Mouse (Mus musculus) heart, embryonic 13.5 days (tissue): ENCODE measurements at regions not wholly inside any gene's neighbourhood (a gene's known extent, or its start where the extent isn't known, plus 50 kb on each side); places are given as distances from the start of the nearest gene placed in this dataset.

Source experiments
- ATAC-seq: fragments of 200-750 bp; cut with Nextera tagmentation; 2 replicates; pipeline ENCODE4 v1.8.0; 2017; ENCODE audit warnings: moderate TSS enrichment; ENCODE audit not compliant: insufficient number of reproducible peaks, low FRiP score, low TSS enrichment; ENCODE audit errors: extremely low read depth
- H3K27ac ChIP-seq: fragments of 300-500 bp; sonication (generic); replicated peaks from 2 replicates; pipeline ENCODE4 v1.5.1; 2015; ENCODE audit warnings: moderate library complexity, mild to moderate bottlenecking, inconsistent platforms
- H3K27me3 ChIP-seq: fragments of 300-500 bp; sonication (generic); replicated peaks from 2 replicates; pipeline ENCODE4 v1.6.1; 2015; ENCODE audit warnings: mild to moderate bottlenecking, inconsistent platforms
- H3K36me3 ChIP-seq: fragments of 300-500 bp; sonication (generic); 2 replicates; pipeline ENCODE4 v1.6.1; 2015; ENCODE audit warnings: mild to moderate bottlenecking, inconsistent platforms
- H3K4me1 ChIP-seq: fragments of 300-500 bp; sonication (generic); 2 replicates; pipeline ENCODE4 v1.6.1; 2015; ENCODE audit warnings: inconsistent platforms
- H3K4me2 ChIP-seq: fragments of 300-500 bp; sonication (generic); 2 replicates; pipeline ENCODE4 v1.6.1; 2015; ENCODE audit warnings: inconsistent platforms, mild to moderate bottlenecking, moderate library complexity
- H3K4me3 ChIP-seq: fragments of 300-500 bp; sonication (generic); 2 replicates; pipeline ENCODE4 v1.5.1; 2015; ENCODE audit warnings: moderate library complexity, mild to moderate bottlenecking, inconsistent platforms
- H3K9ac ChIP-seq: fragments of 300-500 bp; sonication (generic); 2 replicates; pipeline ENCODE4 v1.6.1; 2015; ENCODE audit warnings: inconsistent platforms, mild to moderate bottlenecking, moderate library complexity
- H3K9me3 ChIP-seq: fragments of 300-500 bp; sonication (generic); 2 replicates; pipeline ENCODE4 v1.6.1; 2016; ENCODE audit warnings: inconsistent platforms
- WGBS: fragments of 180-500 bp; shearing (Covaris S2); methylation state at CpG from one replicate; pipeline ENCODE4 v1.1.7; 2015; ENCODE audit warnings: mixed read lengths; 5-methylcytosine and 5-hydroxymethylcytosine counted together

GRCm38 (mm10) chr17:79501031-79501474 is 110.6 kb upstream of the Rmdn2 start:
- Histone ChIP-seq H3K9ac (no peak overlapping the region), H3K9me3 (peaks cover 4% of the 10 kb centered on the region; the same call in 1 of the 2 replicates), H3K27me3 (no peaks in the 10 kb centered on the region), H3K27ac (no peak overlapping the region), H3K4me1 (peaks cover 32% of the 10 kb centered on the region), H3K4me2 (no peak overlapping the region), H3K36me3 (no peaks in the 10 kb centered on the region), H3K4me3 (no peak overlapping the region)
- 55% methylated on average over 1 of the region's 1 CpGs for WGBS
- ATAC-seq, result no peak

DNA sequence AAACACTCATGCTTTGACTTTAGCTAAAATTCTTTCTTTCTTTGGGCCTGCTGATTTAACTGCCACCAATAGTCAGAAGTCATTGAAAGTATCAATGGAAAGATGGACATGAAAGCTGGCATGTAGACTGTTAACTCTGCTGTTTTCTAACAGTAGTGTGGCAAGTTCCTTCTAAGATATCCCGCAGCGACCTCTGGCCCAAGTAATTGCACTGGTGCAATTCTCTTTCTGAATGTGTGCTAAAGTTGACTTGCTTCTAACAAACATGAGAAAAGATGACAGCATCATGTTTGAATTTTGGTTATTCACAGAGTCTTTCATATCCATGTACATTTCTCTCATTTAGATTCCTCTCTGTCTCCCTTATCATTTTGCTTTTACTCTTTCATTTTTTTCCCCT is 109.7 kb upstream of the Rmdn2 start:
- 65% methylated on average over 2 of the region's 2 CpGs for WGBS
- no peak overlapping the region for H3K9ac ChIP-seq
- H3K4me3 ChIP-seq, result no peak overlapping the region
- ATAC-seq, result no peak
- no peak overlapping the region for H3K27ac ChIP-seq
- H3K4me1 ChIP-seq, result peaks cover 30% of the 10 kb centered on the region
- H3K9me3 ChIP-seq, result peaks cover 4% of the 10 kb centered on the region; the same call in 1 of the 2 replicates
- H3K27me3 ChIP-seq, result no peaks in the 10 kb centered on the region
- H3K4me2 ChIP-seq, result no peak overlapping the region
- no peaks in the 10 kb centered on the region for H3K36me3 ChIP-seq

- peaks cover 19% of the 10 kb centered on the region for H3K4me1 ChIP-seq
- no peak overlapping the region for H3K9ac ChIP-seq
- H3K4me2 ChIP-seq, result no peak overlapping the region
- WGBS, result 80% methylated on average over 2 of the region's 2 CpGs
- ATAC-seq, result no peak
- H3K36me3 ChIP-seq, result no peaks in the 10 kb centered on the region
- no peak overlapping the region for H3K4me3 ChIP-seq
- H3K27me3 ChIP-seq, result no peaks in the 10 kb centered on the region
- peaks cover 4% of the 10 kb centered on the region; the same call in 1 of the 2 replicates for H3K9me3 ChIP-seq
- no peak overlapping the region for H3K27ac ChIP-seq
Observed at GRCm38 (mm10) chr17:79503037-79503436, 108.6 kb upstream of the Rmdn2 start.

- peaks cover 16% of the 10 kb centered on the region for H3K4me1 ChIP-seq
- no peak overlapping the region for H3K9ac ChIP-seq
- 85% methylated on average over 3 of the region's 3 CpGs for WGBS
- ATAC-seq, result no peak
- H3K9me3 ChIP-seq, result peaks cover 4% of the 10 kb centered on the region; the same call in 1 of the 2 replicates
- no peaks in the 10 kb centered on the region for H3K36me3 ChIP-seq
- no peak overlapping the region for H3K4me2 ChIP-seq
- H3K27me3 ChIP-seq, result no peaks in the 10 kb centered on the region
- H3K27ac ChIP-seq, result no peak overlapping the region
- H3K4me3 ChIP-seq, result no peak overlapping the region
Observed at GRCm38 (mm10) chr17:79504209-79504608, 107.5 kb upstream of the Rmdn2 start.

- Histone ChIP-seq H3K27ac (no peak overlapping the region), H3K27me3 (no peaks in the 10 kb centered on the region), H3K36me3 (no peaks in the 10 kb centered on the region), H3K9ac (no peak overlapping the region), H3K4me2 (no peak overlapping the region), H3K9me3 (no peaks in the 10 kb centered on the region), H3K4me3 (no peak overlapping the region), H3K4me1 (peaks cover 29% of the 10 kb centered on the region)
- 93% methylated on average over 1 of the region's 1 CpGs for WGBS
- no peak for ATAC-seq
Observed at GRCm38 (mm10) chr17:79505565-79505964, 106.1 kb upstream of the Rmdn2 start.

- Histone ChIP-seq H3K9me3 (no peaks in the 10 kb centered on the region), H3K9ac (no peak overlapping the region), H3K4me3 (no peak overlapping the region), H3K36me3 (no peaks in the 10 kb centered on the region), H3K27ac (0 out of 2 replicates have a peak overlapping the region, but pooled peaks have one; percentile 70), H3K4me1 (peaks cover 27% of the 10 kb centered on the region), H3K27me3 (no peaks in the 10 kb centered on the region), H3K4me2 (peak overlapping the region; percentile 5; the same call in 1 of the 2 replicates)
- no peak for ATAC-seq
- WGBS, result 54% methylated on average over 8 of the region's 8 CpGs
Observed at GRCm38 (mm10) chr17:79509281-79509680, 102.4 kb upstream of the Rmdn2 start.

- no peak overlapping the region for H3K4me3 ChIP-seq
- 28% methylated on average over 11 of the region's 11 CpGs for WGBS
- H3K9me3 ChIP-seq, result no peaks in the 10 kb centered on the region
- ATAC-seq, result peak; percentile 37; the same call in 1 of the 2 replicates
- peak overlapping the region; percentile 70 for H3K27ac ChIP-seq
- peaks cover 27% of the 10 kb centered on the region for H3K4me1 ChIP-seq
- peak overlapping the region; percentile 40 for H3K4me2 ChIP-seq
- no peaks in the 10 kb centered on the region for H3K36me3 ChIP-seq
- no peak overlapping the region for H3K9ac ChIP-seq
- no peaks in the 10 kb centered on the region for H3K27me3 ChIP-seq
Observed at GRCm38 (mm10) chr17:79509957-79510710, 101.5 kb upstream of the Rmdn2 start.

GRCm38 (mm10) chr17:79511218-79511617 is 100.4 kb upstream of the Rmdn2 start:
- Histone ChIP-seq H3K9ac (no peak overlapping the region), H3K4me2 (no peak overlapping the region), H3K9me3 (no peaks in the 10 kb centered on the region; the same call in 1 of the 2 replicates), H3K36me3 (no peaks in the 10 kb centered on the region), H3K4me3 (no peak overlapping the region), H3K27me3 (no peaks in the 10 kb centered on the region), H3K4me1 (peaks cover 27% of the 10 kb centered on the region), H3K27ac (no peak overlapping the region)
- 87% methylated on average over 9 of the region's 9 CpGs for WGBS
- ATAC-seq, result no peak

- H3K4me1 ChIP-seq, result peaks cover 27% of the 10 kb centered on the region
- no peak overlapping the region for H3K9ac ChIP-seq
- no peak overlapping the region for H3K4me3 ChIP-seq
- H3K27me3 ChIP-seq, result no peaks in the 10 kb centered on the region
- no peaks in the 10 kb centered on the region for H3K36me3 ChIP-seq
- H3K4me2 ChIP-seq, result no peak overlapping the region
- H3K9me3 ChIP-seq, result no peaks in the 10 kb centered on the region; the same call in 1 of the 2 replicates
- 78% methylated on average over 7 of the region's 7 CpGs for WGBS
- no peak for ATAC-seq
- H3K27ac ChIP-seq, result no peak overlapping the region
Observed at GRCm38 (mm10) chr17:79514076-79514475, 97.6 kb upstream of the Rmdn2 start.

- no peaks in the 10 kb centered on the region for H3K36me3 ChIP-seq
- no peak for ATAC-seq
- no peaks in the 10 kb centered on the region; the same call in 1 of the 2 replicates for H3K9me3 ChIP-seq
- no peak overlapping the region for H3K4me2 ChIP-seq
- peaks cover 14% of the 10 kb centered on the region; the same call in 1 of the 2 replicates for H3K4me1 ChIP-seq
- 58% methylated on average over 3 of the region's 3 CpGs for WGBS
- H3K27ac ChIP-seq, result no peak overlapping the region
- H3K27me3 ChIP-seq, result no peaks in the 10 kb centered on the region
- no peak overlapping the region for H3K4me3 ChIP-seq
- no peak overlapping the region for H3K9ac ChIP-seq
Observed at GRCm38 (mm10) chr17:79518185-79518584, 93.5 kb upstream of the Rmdn2 start.

DNA sequence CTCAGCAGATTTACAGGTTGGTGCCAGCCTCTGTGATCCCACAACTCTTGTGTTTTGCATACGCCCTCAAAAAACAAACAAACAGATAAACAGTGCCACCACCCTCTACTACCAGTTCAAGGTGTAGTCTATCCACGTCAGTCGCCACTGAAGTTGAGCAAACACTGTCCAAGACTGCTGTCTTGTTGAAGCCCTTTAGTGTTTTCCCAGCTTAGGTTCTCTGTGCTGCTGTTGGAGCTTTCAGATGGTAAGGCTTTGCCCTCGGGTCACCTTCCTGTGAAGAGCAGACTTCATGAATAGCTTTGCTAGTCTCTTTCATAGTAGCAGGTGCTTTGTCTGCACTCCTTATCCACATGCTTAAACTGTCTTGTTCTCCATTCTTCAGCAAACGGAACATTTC is 93.0 kb upstream of the Rmdn2 start:
- Histone ChIP-seq H3K9me3 (no peaks in the 10 kb centered on the region; the same call in 1 of the 2 replicates), H3K27ac (no peak overlapping the region), H3K9ac (no peak overlapping the region), H3K36me3 (no peaks in the 10 kb centered on the region), H3K27me3 (no peaks in the 10 kb centered on the region), H3K4me3 (no peak overlapping the region), H3K4me1 (peaks cover 9% of the 10 kb centered on the region; the same call in 1 of the 2 replicates), H3K4me2 (no peak overlapping the region)
- no peak for ATAC-seq
- WGBS, result 65% methylated on average over 5 of the region's 5 CpGs

DNA sequence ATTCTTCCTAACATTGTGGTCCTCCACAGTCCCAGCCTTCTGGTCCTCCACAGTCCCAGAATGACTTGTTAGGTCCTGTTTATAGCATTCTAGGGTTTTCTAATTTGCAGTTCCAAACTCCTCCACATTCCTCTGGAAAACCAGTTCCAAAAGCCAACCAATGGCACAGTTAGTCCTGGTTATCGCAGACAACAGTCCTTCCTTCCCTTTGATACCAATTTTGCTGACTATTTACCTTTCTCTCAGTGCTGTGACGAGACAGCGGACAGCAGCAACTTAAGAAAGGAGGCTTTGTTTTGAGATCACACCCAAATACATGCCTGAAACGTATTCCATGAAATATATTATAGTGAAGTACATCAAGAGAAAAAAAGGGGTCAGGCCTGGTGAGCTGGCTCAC is 92.3 kb upstream of the Rmdn2 start:
- H3K4me2 ChIP-seq, result no peak overlapping the region
- 0 out of 2 replicates have a peak, but pooled peaks cover 4% of the 10 kb centered on the region for H3K4me1 ChIP-seq
- no peak overlapping the region for H3K4me3 ChIP-seq
- no peaks in the 10 kb centered on the region for H3K27me3 ChIP-seq
- ATAC-seq, result no peak
- H3K9me3 ChIP-seq, result no peaks in the 10 kb centered on the region; the same call in 1 of the 2 replicates
- H3K9ac ChIP-seq, result no peak overlapping the region
- no peaks in the 10 kb centered on the region for H3K36me3 ChIP-seq
- WGBS, result 71% methylated on average over 4 of the region's 4 CpGs
- H3K27ac ChIP-seq, result no peak overlapping the region
